Mouse (Mus musculus) ES-E14 (cell line): ENCODE data around the gene Ubox5.

ENCODE experiments used
- CHD2 ChIP-seq: IDR thresholded peaks from 2 replicates; pipeline ENCODE4 v1.6.1; 2014; ENCODE audit warnings: mild to moderate bottlenecking, low read depth, low read length, inconsistent platforms
- HCFC1 ChIP-seq: IDR thresholded peaks from 2 replicates; pipeline ENCODE4 v1.6.1; 2012; ENCODE audit warnings: low read length, inconsistent platforms, borderline replicate concordance; ENCODE audit not compliant: insufficient read depth
- MAFK ChIP-seq: IDR thresholded peaks from 2 replicates; pipeline ENCODE4 v1.6.1; 2014; ENCODE audit warnings: mild to moderate bottlenecking, low read depth, low read length, inconsistent platforms; ENCODE audit not compliant: insufficient read depth
- ZC3H11A ChIP-seq: IDR thresholded peaks from 2 replicates; pipeline ENCODE4 v1.6.1; 2012; ENCODE audit warnings: low read depth, mild to moderate bottlenecking, inconsistent platforms, low read length, borderline replicate concordance
- ZNF384 ChIP-seq: IDR thresholded peaks from 2 replicates; pipeline ENCODE4 v1.6.1; 2012; ENCODE audit warnings: low read depth, low read length, inconsistent platforms

DNA sequence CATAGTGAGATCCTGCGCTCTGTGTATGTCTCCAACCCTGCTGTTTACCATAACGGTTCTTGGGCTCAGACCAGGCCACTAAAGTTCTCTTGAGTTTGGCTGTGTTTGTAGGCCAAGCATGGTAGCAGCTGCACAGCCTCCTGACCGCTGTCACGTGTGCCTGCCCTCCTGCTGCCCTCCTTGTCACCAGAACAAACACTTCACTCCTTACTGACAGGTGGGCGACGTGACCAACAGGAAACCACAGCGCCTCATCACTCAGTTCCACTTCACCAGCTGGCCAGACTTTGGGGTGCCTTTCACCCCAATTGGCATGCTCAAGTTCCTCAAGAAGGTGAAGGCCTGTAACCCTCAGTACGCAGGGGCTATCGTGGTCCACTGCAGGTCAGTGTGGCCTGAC lies 89.6 kb downstream of the Ubox5 start:
- no peak for TF ChIP-seq HCFC1
- TF ChIP-seq ZNF384: no peak
- no peak for TF ChIP-seq ZC3H11A
- TF ChIP-seq MAFK: no peak
- TF ChIP-seq CHD2: no peak
